Mouse (Mus musculus): ENCODE results near the gene Hrh2. TPM values are rescaled to one million over a fixed set of nuclear protein-coding genes. Genes with fewer than 3 reads are reported as not detected.
A peak's percentile ranks its signal among the peaks of the same experiment; 100 is the strongest.

Hrh2 gene
- polyA plus RNA-seq (2012; rRNA removed): 1.0 and 1.4 TPM in 2 replicates

- Histone ChIP-seq H3K4me3 (replicated peaks; ENCODE audit: extremely low read depth, low read depth, low read length) (peak within 1 kb of the TSS; percentile 1), H3K4me1 (ENCODE audit: control insufficient read depth, insufficient read depth, low read length) (no peaks in the 10 kb centered on the region; the same call in 1 of the 2 replicates)
- no peak for DNase-seq
- TF ChIP-seq POLR2A (IDR thresholded peaks at IDR 0.05; ENCODE audit: borderline replicate concordance, extremely low read depth, low read depth, low read length): no peak
- no peak for TF ChIP-seq CTCF (IDR thresholded peaks at IDR 0.05; ENCODE audit: insufficient read depth, low read length)
- WGBS: under 1% methylated on average over 31 of the region's 31 CpGs
Observed at GRCm38 (mm10) chr13:54192021-54192481, at the start of gene Hrh2. Gene Hrh2, plus strand, starts transcription at chr13:54192129.

- no peak for DNase-seq
- no peak overlapping the region for H3K4me3 ChIP-seq (replicated peaks; ENCODE audit: extremely low read depth, low read depth, low read length)
- TF ChIP-seq POLR2A (IDR thresholded peaks at IDR 0.05; ENCODE audit: borderline replicate concordance, extremely low read depth, low read depth, low read length): no peak
- no peak for TF ChIP-seq CTCF (IDR thresholded peaks at IDR 0.05; ENCODE audit: insufficient read depth, low read length)
- WGBS: 31% methylated on average over 5 of the region's 5 CpGs
- no peaks in the 10 kb centered on the region; the same call in 1 of the 2 replicates for H3K4me1 ChIP-seq (ENCODE audit: control insufficient read depth, insufficient read depth, low read length)
Observed at GRCm38 (mm10) chr13:54143788-54144187, 48.1 kb upstream of the Hrh2 start.

- no peak for DNase-seq
- WGBS: 59% methylated on average over 5 of the region's 5 CpGs
- TF ChIP-seq POLR2A (IDR thresholded peaks at IDR 0.05; ENCODE audit: borderline replicate concordance, extremely low read depth, low read depth, low read length): no peak
- no peak for TF ChIP-seq CTCF (IDR thresholded peaks at IDR 0.05; ENCODE audit: insufficient read depth, low read length)
- H3K4me3 ChIP-seq (replicated peaks; ENCODE audit: extremely low read depth, low read depth, low read length): no peak overlapping the region
- H3K4me1 ChIP-seq (ENCODE audit: control insufficient read depth, insufficient read depth, low read length): no peaks in the 10 kb centered on the region; the same call in 1 of the 2 replicates
Observed at GRCm38 (mm10) chr13:54144624-54145023, 47.3 kb upstream of the Hrh2 start.

GRCm38 (mm10) chr13:54147328-54147727 lies 44.6 kb upstream of the Hrh2 start:
- no peak for DNase-seq
- H3K4me1 ChIP-seq (ENCODE audit: control insufficient read depth, insufficient read depth, low read length): no peaks in the 10 kb centered on the region; the same call in 1 of the 2 replicates
- WGBS: 56% methylated on average over 1 of the region's 1 CpGs
- TF ChIP-seq CTCF (IDR thresholded peaks at IDR 0.05; ENCODE audit: insufficient read depth, low read length) (no peak), POLR2A (IDR thresholded peaks at IDR 0.05; ENCODE audit: borderline replicate concordance, extremely low read depth, low read depth, low read length) (no peak)
- no peak overlapping the region for H3K4me3 ChIP-seq (replicated peaks; ENCODE audit: extremely low read depth, low read depth, low read length)

- DNase-seq: no peak
- TF ChIP-seq POLR2A (IDR thresholded peaks at IDR 0.05; ENCODE audit: borderline replicate concordance, extremely low read depth, low read depth, low read length) (no peak), CTCF (IDR thresholded peaks at IDR 0.05; ENCODE audit: insufficient read depth, low read length) (no peak)
- H3K4me1 ChIP-seq (ENCODE audit: control insufficient read depth, insufficient read depth, low read length): no peaks in the 10 kb centered on the region
- no peak overlapping the region for H3K4me3 ChIP-seq (replicated peaks; ENCODE audit: extremely low read depth, low read depth, low read length)
- 86% methylated on average over 1 of the region's 1 CpGs for WGBS
Observed at GRCm38 (mm10) chr13:54152421-54152820, 39.5 kb upstream of the Hrh2 start.

- no peak overlapping the region for H3K4me3 ChIP-seq (replicated peaks; ENCODE audit: extremely low read depth, low read depth, low read length)
- 61% methylated on average over 7 of the region's 7 CpGs for WGBS
- TF ChIP-seq CTCF (IDR thresholded peaks at IDR 0.05; ENCODE audit: insufficient read depth, low read length): no peak
- TF ChIP-seq POLR2A (IDR thresholded peaks at IDR 0.05; ENCODE audit: borderline replicate concordance, extremely low read depth, low read depth, low read length): no peak
- DNase-seq: no peak
- no peaks in the 10 kb centered on the region for H3K4me1 ChIP-seq (ENCODE audit: control insufficient read depth, insufficient read depth, low read length)
Observed at GRCm38 (mm10) chr13:54152911-54153310, 39.0 kb upstream of the Hrh2 start.

GRCm38 (mm10) chr13:54153672-54154218 lies 38.2 kb upstream of the Hrh2 start:
- Histone ChIP-seq H3K4me1 (ENCODE audit: control insufficient read depth, insufficient read depth, low read length) (no peaks in the 10 kb centered on the region), H3K4me3 (replicated peaks; ENCODE audit: extremely low read depth, low read depth, low read length) (no peak overlapping the region)
- DNase-seq: no peak
- TF ChIP-seq CTCF (IDR thresholded peaks at IDR 0.05; ENCODE audit: insufficient read depth, low read length) (no peak), POLR2A (IDR thresholded peaks at IDR 0.05; ENCODE audit: borderline replicate concordance, extremely low read depth, low read depth, low read length) (no peak)
- WGBS: 33% methylated on average over 9 of the region's 9 CpGs

- no peak overlapping the region for H3K4me3 ChIP-seq (replicated peaks; ENCODE audit: extremely low read depth, low read depth, low read length)
- H3K4me1 ChIP-seq (ENCODE audit: control insufficient read depth, insufficient read depth, low read length): no peaks in the 10 kb centered on the region
- TF ChIP-seq POLR2A (IDR thresholded peaks at IDR 0.05; ENCODE audit: borderline replicate concordance, extremely low read depth, low read depth, low read length) (no peak), CTCF (IDR thresholded peaks at IDR 0.05; ENCODE audit: insufficient read depth, low read length) (no peak)
- WGBS: 66% methylated on average over 2 of the region's 2 CpGs
- no peak for DNase-seq
Observed at GRCm38 (mm10) chr13:54155822-54156221, 36.1 kb upstream of the Hrh2 start.

GRCm38 (mm10) chr13:54159256-54159655 lies 32.7 kb upstream of the Hrh2 start:
- 33% methylated on average over 7 of the region's 7 CpGs for WGBS
- Histone ChIP-seq H3K4me3 (replicated peaks; ENCODE audit: extremely low read depth, low read depth, low read length) (no peak overlapping the region), H3K4me1 (ENCODE audit: control insufficient read depth, insufficient read depth, low read length) (no peaks in the 10 kb centered on the region)
- no peak for DNase-seq
- TF ChIP-seq CTCF (IDR thresholded peaks at IDR 0.05; ENCODE audit: insufficient read depth, low read length) (no peak), POLR2A (IDR thresholded peaks at IDR 0.05; ENCODE audit: borderline replicate concordance, extremely low read depth, low read depth, low read length) (no peak)

GRCm38 (mm10) chr13:54159756-54160155 lies 32.2 kb upstream of the Hrh2 start:
- H3K4me3 ChIP-seq (replicated peaks; ENCODE audit: extremely low read depth, low read depth, low read length): no peak overlapping the region
- no peaks in the 10 kb centered on the region for H3K4me1 ChIP-seq (ENCODE audit: control insufficient read depth, insufficient read depth, low read length)
- TF ChIP-seq POLR2A (IDR thresholded peaks at IDR 0.05; ENCODE audit: borderline replicate concordance, extremely low read depth, low read depth, low read length): no peak
- no peak for TF ChIP-seq CTCF (IDR thresholded peaks at IDR 0.05; ENCODE audit: insufficient read depth, low read length)
- DNase-seq: no peak
- WGBS: 72% methylated on average over 11 of the region's 11 CpGs

Measured in lung, adult 2 months (tissue).